Mouse (Mus musculus) embryonic facial prominence, embryonic 11.5 days (tissue): ENCODE data around the gene Il5ra. TPM values are rescaled to one million over a fixed set of nuclear protein-coding genes. Genes with fewer than 3 reads are reported as not detected.
A peak's percentile ranks its signal among the peaks of the same experiment; 100 is the strongest.

Experiments
- ATAC-seq: fragments of 200-750 bp; cut with Nextera tagmentation; replicated peaks from 2 replicates; pipeline ENCODE4 v1.8.0; 2017; ENCODE audit warnings: low read depth; ENCODE audit not compliant: insufficient number of reproducible peaks, low FRiP score, low TSS enrichment
- DNase-seq: peaks from one replicate; pipeline ENCODE4 v3.0.0-alpha.2; 2015; ENCODE audit warnings: low spot score
- H3K27ac ChIP-seq: fragments of 300-500 bp; sonication (generic); replicated peaks from 2 replicates; pipeline ENCODE4 v1.5.1; 2014; ENCODE audit warnings: mild to moderate bottlenecking, low read depth, low read length, control low read depth
- H3K27me3 ChIP-seq: fragments of 300-500 bp; sonication (generic); 2 replicates; pipeline ENCODE4 v1.6.1; 2014; ENCODE audit warnings: mild to moderate bottlenecking, low read length, moderate library complexity, mixed read lengths; ENCODE audit not compliant: control insufficient read depth, insufficient read depth
- H3K36me3 ChIP-seq: fragments of 300-500 bp; sonication (generic); replicated peaks from 2 replicates; pipeline ENCODE4 v1.6.1; 2014; ENCODE audit warnings: low read depth, mild to moderate bottlenecking, low read length, moderate library complexity, mixed read lengths; ENCODE audit not compliant: control insufficient read depth, insufficient read depth
- H3K4me1 ChIP-seq: fragments of 300-500 bp; sonication (generic); 2 replicates; pipeline ENCODE4 v1.6.1; 2014; ENCODE audit warnings: low read length, mixed read lengths; ENCODE audit not compliant: control insufficient read depth, insufficient read depth
- H3K4me2 ChIP-seq: fragments of 300-500 bp; sonication (generic); 2 replicates; pipeline ENCODE4 v1.6.1; 2014; ENCODE audit warnings: low read depth, mild to moderate bottlenecking, control low read depth, low read length, moderate library complexity
- H3K4me3 ChIP-seq: fragments of 300-500 bp; sonication (generic); 2 replicates; pipeline ENCODE4 v1.5.1; 2014; ENCODE audit warnings: low read depth, low read length, control low read depth
- H3K9ac ChIP-seq: fragments of 300-500 bp; sonication (generic); replicated peaks from 2 replicates; pipeline ENCODE4 v1.6.1; 2014; ENCODE audit warnings: mild to moderate bottlenecking, control low read depth, low read length
- H3K9me3 ChIP-seq: fragments of 300-500 bp; sonication (generic); replicated peaks from 2 replicates; pipeline ENCODE4 v1.6.1; 2016; ENCODE audit warnings: mild to moderate bottlenecking, low read length, inconsistent platforms, mixed read lengths; ENCODE audit not compliant: control insufficient read depth
- WGBS: fragments of 180-500 bp; shearing (Covaris S2); extraction: QIAGEN DNeasy Blood & Tissue Kit; methylation state at CpG from one replicate; pipeline ENCODE4 v1.1.7; 2014; 5-methylcytosine and 5-hydroxymethylcytosine counted together
- polyA plus RNA-seq: library from polyadenylated mRNA; unstranded; fragments of >200 nt; fragmentation: Nextera tagmentation; extraction: Ambion mirVana; gene quantifications from 2 replicates; pipeline ENCODE4 v1.2.1, GENCODE M21; 2014

Gene Il5ra
- polyA plus RNA-seq, 1 experiment from 2014 or later = not detected

DNA sequence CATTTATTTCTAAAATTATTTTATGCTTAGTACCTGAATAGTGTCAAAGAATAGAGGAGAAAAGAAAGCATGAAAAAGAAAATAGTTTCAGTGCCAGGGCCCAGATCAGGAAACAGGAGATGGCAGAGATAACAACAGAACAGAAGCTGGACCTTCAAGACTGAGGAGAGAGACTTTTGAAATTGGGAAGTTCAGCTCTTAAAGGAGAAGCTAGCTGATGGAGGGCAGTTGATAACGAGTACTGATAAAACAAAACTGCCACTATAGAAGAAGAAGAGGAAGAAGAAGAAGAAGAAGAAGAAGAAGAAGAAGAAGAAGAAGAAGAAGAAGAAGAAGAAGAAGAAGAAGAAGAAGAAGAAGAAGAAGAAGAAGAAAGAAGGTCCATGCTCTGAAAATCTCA is 21.1 kb downstream of the Il5ra start:
- no peak for ATAC-seq
- 82% methylated on average over 1 of the region's 1 CpGs for WGBS
- no peak overlapping the region for H3K9ac ChIP-seq
- H3K27ac ChIP-seq = no peak overlapping the region
- H3K4me2 ChIP-seq = no peak overlapping the region
- no peaks in the 10 kb centered on the region for H3K27me3 ChIP-seq
- H3K9me3 ChIP-seq = no peaks in the 10 kb centered on the region
- no peak overlapping the region for H3K4me3 ChIP-seq
- DNase-seq = no peak
- H3K36me3 ChIP-seq = no peaks in the 10 kb centered on the region
- H3K4me1 ChIP-seq = no peaks in the 10 kb centered on the region

DNA sequence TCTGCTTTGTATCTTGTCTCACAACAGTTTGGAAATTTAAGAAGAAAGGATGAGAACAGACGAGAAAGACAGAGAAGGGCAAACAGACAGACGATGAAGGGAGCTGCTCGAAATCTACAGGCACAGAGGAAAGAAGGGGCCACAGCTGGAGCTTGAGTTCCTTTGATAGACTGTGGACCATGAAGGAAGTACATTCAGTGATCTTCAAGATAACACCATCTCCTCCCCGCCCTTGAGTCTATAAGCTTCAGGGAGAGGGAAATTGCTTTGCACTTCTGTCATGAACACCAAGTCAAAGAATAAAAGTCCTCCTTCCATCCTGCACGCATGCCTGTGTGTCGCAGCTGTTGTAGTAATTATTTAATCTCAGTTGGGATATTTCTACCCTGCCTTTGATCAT is 22.8 kb downstream of the Il5ra start:
- H3K9ac ChIP-seq = no peak overlapping the region
- no peak overlapping the region for H3K4me2 ChIP-seq
- H3K27ac ChIP-seq = no peak overlapping the region
- DNase-seq (no peak), ATAC-seq (no peak)
- no peaks in the 10 kb centered on the region for H3K9me3 ChIP-seq
- no peaks in the 10 kb centered on the region for H3K4me1 ChIP-seq
- no peaks in the 10 kb centered on the region for H3K27me3 ChIP-seq
- WGBS = 79% methylated on average over 6 of the region's 6 CpGs
- no peaks in the 10 kb centered on the region for H3K36me3 ChIP-seq
- no peak overlapping the region for H3K4me3 ChIP-seq

DNA sequence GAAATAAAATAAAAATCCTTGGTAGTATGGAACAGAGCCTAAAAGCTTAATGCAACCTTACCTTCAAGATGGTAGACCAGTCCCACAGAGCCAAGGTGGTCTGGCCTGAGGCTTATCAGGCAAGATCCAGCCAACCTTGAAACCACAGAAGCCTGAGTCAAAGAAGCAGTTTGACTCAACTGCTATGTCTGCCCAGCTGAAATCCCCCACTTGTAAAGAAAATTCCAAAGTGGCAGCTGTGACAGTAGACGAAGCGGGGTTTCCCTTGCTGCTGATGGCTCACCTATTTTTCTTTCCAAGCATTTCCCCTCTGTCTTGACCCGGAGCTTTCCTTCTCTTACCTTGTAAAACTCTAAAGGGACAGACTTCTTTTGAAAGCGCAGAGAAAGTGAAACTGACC is 23.2 kb downstream of the Il5ra start:
- 88% methylated on average over 4 of the region's 4 CpGs for WGBS
- no peak overlapping the region for H3K27ac ChIP-seq
- no peaks in the 10 kb centered on the region for H3K4me1 ChIP-seq
- H3K9me3 ChIP-seq = no peaks in the 10 kb centered on the region
- no peak overlapping the region for H3K4me3 ChIP-seq
- ATAC-seq (no peak), DNase-seq (no peak)
- H3K4me2 ChIP-seq = no peak overlapping the region
- no peaks in the 10 kb centered on the region for H3K27me3 ChIP-seq
- H3K9ac ChIP-seq = no peak overlapping the region
- no peaks in the 10 kb centered on the region for H3K36me3 ChIP-seq

DNA sequence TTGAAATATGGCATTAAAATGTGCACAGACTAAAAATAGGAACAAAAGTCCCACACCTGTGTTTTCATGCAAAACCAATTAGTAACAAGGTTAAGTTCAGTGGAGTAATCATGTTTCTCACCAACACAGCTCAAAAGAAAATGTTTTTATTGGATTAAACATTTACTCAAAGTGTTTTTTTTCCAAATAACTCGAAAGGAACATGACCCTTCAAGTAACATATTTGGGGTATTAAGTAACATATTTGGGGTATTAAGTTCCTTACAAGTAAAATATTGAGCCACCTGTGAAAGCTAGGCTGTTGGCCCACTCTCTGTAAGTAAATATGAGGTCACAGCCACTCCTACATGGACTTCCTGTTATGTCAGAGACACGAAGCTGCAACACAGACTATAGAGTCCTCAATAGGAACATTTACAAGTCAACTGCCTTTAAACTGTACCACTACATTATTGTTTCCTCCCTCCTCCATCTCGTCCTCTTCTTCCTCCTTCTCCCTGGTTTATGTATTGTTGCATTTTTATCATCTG is 43.3 kb downstream of the Il5ra start:
- H3K4me3 ChIP-seq = no peak overlapping the region
- H3K27ac ChIP-seq = no peak overlapping the region
- DNase-seq (no peak), ATAC-seq (no peak)
- no peak overlapping the region for H3K4me2 ChIP-seq
- no peak overlapping the region for H3K9ac ChIP-seq
- no peaks in the 10 kb centered on the region for H3K9me3 ChIP-seq
- H3K4me1 ChIP-seq = no peaks in the 10 kb centered on the region
- H3K36me3 ChIP-seq = no peaks in the 10 kb centered on the region
- WGBS = 58% methylated on average over 3 of the region's 3 CpGs
- no peaks in the 10 kb centered on the region for H3K27me3 ChIP-seq

DNA sequence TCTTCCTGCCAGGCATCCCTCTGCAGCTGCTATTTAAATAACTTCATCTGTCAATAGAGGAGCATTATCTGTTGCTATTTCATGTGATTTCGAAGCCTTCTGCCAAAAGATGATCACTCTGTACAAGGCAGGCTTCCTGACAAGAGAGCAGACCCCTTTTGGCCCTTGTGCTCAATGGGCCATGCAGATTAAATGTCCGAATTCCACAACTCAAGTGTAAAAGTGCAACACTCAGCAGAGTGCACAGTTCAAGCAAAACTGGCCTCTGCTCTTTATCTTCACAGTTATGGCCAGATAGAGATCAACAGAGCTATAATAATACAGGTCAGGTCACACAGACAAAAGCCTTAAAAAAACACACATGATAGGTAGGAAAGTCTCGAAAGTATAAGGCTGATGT is 46.9 kb downstream of the Il5ra start:
- no peaks in the 10 kb centered on the region for H3K4me1 ChIP-seq
- no peaks in the 10 kb centered on the region for H3K27me3 ChIP-seq
- DNase-seq (no peak), ATAC-seq (no peak)
- no peaks in the 10 kb centered on the region for H3K9me3 ChIP-seq
- WGBS = 73% methylated on average over 3 of the region's 3 CpGs
- no peak overlapping the region for H3K9ac ChIP-seq
- no peak overlapping the region for H3K4me3 ChIP-seq
- H3K4me2 ChIP-seq = no peak overlapping the region
- no peaks in the 10 kb centered on the region for H3K36me3 ChIP-seq
- H3K27ac ChIP-seq = no peak overlapping the region

DNA sequence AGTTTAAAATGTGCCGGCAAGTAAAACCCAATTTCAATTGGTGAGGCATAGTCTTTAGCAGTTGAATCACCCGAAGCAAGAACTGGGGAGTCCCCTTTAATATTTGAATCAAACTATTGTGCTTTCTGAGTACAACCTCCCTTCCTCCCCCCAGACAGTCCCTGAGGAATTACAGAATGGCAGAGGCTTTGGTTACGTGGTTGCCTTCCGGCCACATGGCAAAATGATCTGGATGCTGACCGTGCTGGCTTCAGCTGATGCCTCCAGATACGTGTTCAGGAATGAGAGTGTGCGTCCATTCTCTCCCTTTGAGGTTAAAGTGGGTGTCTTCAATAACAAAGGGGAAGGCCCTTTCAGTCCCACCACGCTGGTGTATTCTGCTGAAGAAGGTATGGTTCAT is 73.3 kb downstream of the Il5ra start:
- H3K27ac ChIP-seq = no peak overlapping the region
- no peak for DNase-seq
- 72% methylated on average over 8 of the region's 8 CpGs for WGBS
- no peaks in the 10 kb centered on the region for H3K27me3 ChIP-seq
- no peaks in the 10 kb centered on the region for H3K9me3 ChIP-seq
- no peak overlapping the region for H3K9ac ChIP-seq
- H3K36me3 ChIP-seq = no peaks in the 10 kb centered on the region
- no peak overlapping the region for H3K4me2 ChIP-seq
- no peak for ATAC-seq
- H3K4me1 ChIP-seq = no peaks in the 10 kb centered on the region
- H3K4me3 ChIP-seq = no peak overlapping the region

DNA sequence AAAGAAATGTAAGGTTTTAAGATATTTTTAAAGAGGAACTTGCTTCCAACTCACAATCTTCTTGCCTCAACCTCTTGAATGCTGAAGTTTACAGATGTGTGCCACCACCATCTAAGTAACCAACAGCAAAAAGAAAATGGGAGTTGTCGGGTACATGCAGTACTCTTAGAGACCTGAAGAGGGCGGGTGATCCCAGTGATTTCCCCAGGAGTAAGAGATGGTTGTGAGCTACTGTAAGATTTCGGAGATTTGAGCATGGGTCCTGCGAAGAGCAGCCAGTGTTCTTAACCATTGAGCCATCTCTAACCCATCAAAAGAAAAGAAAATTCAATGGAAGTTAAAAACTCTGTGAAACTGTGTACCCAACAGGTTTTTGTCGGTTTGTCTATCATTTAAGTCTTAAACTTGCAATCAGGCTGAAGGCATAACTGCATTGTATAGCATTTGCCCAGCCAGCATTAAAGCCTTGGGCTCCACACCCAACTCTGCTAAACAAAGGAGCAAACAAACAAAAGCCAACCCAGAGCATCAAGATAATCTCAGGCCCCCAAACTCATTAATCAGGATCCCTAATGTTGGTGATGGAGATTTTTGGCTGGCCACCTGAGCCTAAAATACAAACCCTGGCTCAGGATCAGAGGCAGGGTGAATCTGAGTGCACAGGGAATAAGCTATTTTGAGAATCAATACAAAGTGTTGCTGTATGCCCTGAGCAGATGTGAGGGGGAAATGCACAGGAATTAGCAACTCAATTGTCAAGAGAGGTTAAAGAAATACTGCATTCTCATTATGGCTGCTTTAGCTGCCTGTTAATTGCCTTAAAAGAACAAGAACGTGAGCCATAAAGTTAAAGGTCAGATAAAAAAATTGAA is 84.8 kb downstream of the Il5ra start:
- Histone ChIP-seq H3K9ac (no peak overlapping the region), H3K27me3 (no peaks in the 10 kb centered on the region), H3K4me1 (no peaks in the 10 kb centered on the region), H3K9me3 (no peaks in the 10 kb centered on the region), H3K4me2 (no peak overlapping the region), H3K4me3 (no peak overlapping the region), H3K36me3 (no peaks in the 10 kb centered on the region), H3K27ac (no peak overlapping the region)
- ATAC-seq (no peak), DNase-seq (peak; percentile 62)
- 29% methylated on average over 6 of the region's 6 CpGs for WGBS
